Mouse (Mus musculus) frontal cortex, adult (tissue): Measurements from ENCODE around the gene Taco1.
"Not testable (repeated sequence)": the region's sequence is repeated elsewhere in the genome, so short reads cannot be mapped to it uniquely, and the experiment has no call there.

Experiments used
- ATAC-seq: cut with Nextera tagmentation; 2 replicates; pipeline ENCODE4 v1.9.2; 2017; ENCODE audit warnings: mild to moderate bottlenecking, moderate library complexity, mixed read lengths; ENCODE audit not compliant: low TSS enrichment

Gene Taco1

DNA sequence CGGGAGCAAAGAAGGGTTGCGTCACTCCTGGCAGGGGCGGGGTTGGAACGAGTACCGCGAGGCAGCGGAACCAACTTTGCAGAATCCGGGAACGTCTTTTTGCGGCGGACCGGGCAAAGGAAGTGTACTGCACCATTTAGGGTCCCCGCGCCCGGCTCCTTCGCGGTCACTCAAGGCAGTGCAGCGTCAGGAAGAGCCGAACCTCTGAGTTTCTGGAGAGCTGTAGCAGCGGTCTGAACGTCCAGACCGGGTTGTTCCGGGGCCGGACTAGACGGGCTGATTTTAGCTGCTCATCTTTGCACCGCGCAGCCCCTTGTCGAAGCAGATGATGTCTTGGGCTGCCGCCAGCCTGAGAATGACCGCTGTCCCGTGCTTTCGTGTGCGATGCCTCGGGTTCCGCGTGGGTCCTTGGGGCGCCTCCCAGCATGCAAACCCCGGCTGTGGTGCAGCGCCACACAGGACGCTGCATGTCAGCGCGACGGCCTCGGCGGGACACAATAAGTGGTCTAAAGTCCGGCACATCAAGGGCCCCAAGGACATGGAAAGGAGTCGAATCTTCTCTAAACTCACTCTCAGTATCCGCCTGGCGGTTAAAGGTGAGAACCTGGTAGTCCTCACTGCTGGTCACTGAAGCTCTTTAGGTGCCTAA is at the start of gene Taco1:
Taco1 (plus strand) TSS at position 139 of the 649 bp plus-strand sequence.
- peak; percentile 94 for ATAC-seq

DNA sequence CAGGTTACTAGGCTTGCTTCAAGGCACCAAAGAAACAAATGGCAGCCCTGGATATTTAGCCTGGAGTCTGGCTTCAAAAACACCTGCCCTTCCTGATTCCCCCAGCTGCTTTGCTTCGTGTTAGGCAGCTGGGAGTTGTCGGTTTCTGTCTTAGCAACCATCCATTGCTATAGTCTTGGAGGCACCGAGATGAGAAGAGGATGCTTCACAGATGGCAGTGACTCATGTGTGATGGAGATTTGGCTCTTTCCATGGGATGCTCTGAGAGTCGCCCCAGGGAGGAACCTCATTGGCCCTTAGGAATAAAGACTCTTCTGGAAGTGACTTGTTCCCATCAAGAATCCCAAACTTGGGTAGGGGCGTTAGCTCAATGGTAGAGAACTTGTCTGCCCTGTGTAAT is 49.4 kb upstream of the Taco1 start:
- ATAC-seq, result peak; percentile 68

GRCm38 (mm10) chr11:106020051-106020763 is 45.7 kb upstream of the Taco1 start:
- peak; percentile 66 for ATAC-seq

GRCm38 (mm10) chr11:106025774-106026173 is 40.1 kb upstream of the Taco1 start:
- no peak for ATAC-seq

- ATAC-seq, result peak; percentile 80
These were observed 39.3 kb upstream of the Taco1 start for GRCm38 (mm10) chr11:106026465-106027151.

DNA sequence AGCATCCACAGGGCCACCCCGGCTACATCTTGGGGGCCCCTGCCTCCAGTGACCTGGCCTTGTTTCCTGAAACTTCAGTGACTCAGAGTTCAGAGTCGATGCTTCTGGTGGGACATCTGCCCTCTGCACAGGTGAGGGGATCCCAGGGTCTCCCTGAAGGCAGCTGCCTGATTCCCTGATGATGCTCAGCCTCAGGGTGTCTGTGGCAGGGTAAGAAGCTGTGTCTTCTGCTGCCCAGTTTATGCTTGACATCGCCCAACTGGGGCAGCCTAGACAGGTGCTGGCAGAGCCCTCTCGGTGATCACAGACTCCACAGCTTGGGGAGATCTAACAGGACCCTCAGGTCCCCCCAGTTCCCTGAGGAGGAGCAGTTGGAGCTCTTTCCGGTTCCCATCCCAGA is 38.3 kb upstream of the Taco1 start:
- no peak for ATAC-seq

GRCm38 (mm10) chr11:106032074-106032473 is 33.8 kb upstream of the Taco1 start:
- not testable (repeated sequence) for ATAC-seq

DNA sequence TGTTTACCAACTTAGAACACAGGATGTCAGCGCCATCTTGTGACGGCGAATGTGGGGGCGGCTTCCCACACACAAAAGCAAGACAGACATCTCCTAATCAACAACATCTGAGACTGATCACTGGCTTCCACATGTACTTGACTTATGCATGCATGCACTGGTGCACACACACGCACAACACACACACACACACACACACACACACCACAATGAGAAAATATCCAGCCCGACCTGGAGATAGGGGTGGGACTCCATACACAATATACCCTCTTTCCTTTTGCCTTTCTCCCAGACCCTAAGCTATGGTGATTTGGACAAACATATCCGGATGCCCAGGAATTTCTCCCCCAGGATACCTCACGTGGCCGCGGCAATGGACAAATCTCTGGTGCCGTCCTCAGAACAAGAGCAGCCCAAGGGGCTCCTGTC is 32.4 kb upstream of the Taco1 start:
- no peak for ATAC-seq

DNA sequence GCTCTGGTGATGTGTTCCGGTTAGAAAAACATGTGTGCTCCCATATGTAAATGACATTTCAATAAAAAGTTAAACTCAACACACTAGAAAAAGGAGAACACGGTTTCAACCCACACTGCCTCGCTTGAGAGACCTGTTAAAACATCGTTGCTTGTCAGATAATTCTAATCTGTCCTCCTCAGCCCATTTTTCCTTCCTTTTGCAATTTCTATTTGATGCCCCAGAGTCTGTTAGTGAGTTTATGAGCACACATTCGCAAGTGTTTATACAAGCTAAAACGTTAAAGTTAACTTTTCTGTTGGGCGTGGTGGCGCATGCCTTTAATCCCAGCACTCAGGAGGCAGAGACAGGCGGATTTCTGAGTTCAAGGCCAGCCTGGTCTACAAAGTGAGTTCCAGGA is 30.9 kb upstream of the Taco1 start:
- no peak for ATAC-seq

GRCm38 (mm10) chr11:106036548-106037417 is 29.1 kb upstream of the Taco1 start, which contains the start of gene Dcaf7:
Gene Dcaf7 (plus strand): TSS chr11:106036872.
- ATAC-seq, result peak; percentile 96

- ATAC-seq, result peak; percentile 49
These were observed 28.5 kb upstream of the Taco1 start for GRCm38 (mm10) chr11:106037418-106037751.

DNA sequence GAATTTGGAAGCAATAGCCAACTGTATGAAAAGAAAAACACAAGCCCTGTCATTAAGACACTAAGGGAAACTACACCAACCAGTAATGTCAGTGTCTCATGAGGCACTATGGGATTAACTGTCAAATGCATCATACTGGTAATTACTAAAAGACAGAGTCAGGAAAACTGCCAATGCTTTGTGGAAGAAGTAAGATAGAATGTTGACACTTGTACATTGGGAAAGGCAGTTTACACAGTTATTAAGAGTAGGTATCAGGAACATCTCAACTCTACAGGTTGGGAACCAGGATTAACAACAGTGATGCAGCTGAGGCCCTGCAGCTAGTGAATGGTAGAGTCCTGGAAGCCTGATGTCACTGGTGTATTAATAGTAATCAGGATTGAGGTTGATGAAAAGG is 21.5 kb upstream of the Taco1 start:
- ATAC-seq, result no peak

- ATAC-seq, result no peak
These were observed 20.6 kb upstream of the Taco1 start for GRCm38 (mm10) chr11:106045256-106045655.

DNA sequence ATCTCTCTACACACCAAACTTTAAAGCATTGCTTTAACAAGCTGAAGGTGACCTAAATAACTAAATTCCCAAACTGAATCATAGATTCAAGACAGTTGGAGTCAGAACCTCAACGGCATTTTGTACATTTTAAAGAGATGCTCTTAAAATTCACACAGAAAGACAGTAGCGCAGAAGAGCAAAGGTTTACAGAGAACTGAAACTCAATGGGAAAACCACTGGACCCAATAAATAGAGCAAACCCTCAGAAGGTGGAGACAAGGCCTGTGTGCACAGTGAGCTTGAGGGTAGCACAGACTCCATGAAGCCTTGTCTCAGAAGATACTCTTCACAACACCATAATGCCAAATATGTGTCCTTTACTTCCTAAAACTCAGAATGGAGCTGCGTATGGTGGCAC is 20.1 kb upstream of the Taco1 start:
- ATAC-seq, result no peak

GRCm38 (mm10) chr11:106046584-106046983 is 19.3 kb upstream of the Taco1 start:
- ATAC-seq, result no peak

GRCm38 (mm10) chr11:106053921-106054320 is 11.9 kb upstream of the Taco1 start:
- no peak for ATAC-seq

- ATAC-seq, result no peak
These were observed 11.3 kb upstream of the Taco1 start for GRCm38 (mm10) chr11:106054600-106054999.

DNA sequence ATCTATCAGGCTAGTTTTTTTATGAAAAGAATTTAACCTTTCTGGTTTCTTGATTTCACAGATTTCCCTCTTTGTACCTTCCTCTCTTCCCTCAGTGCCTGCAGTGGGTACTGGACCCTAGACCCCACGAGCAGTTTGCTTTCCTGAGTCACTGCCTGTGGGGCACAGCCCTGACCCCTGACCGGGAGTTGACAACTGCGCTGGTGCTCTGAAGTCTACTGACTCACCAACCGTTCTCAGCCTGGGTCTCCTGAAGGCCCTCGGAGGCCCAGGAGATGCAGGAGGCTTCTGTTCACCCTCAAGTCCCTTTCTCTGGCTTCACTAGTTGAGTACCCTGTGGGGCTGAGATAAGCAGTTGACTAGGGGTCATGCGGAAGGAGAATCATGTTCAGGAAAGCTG is 10.5 kb upstream of the Taco1 start:
- no peak for ATAC-seq

DNA sequence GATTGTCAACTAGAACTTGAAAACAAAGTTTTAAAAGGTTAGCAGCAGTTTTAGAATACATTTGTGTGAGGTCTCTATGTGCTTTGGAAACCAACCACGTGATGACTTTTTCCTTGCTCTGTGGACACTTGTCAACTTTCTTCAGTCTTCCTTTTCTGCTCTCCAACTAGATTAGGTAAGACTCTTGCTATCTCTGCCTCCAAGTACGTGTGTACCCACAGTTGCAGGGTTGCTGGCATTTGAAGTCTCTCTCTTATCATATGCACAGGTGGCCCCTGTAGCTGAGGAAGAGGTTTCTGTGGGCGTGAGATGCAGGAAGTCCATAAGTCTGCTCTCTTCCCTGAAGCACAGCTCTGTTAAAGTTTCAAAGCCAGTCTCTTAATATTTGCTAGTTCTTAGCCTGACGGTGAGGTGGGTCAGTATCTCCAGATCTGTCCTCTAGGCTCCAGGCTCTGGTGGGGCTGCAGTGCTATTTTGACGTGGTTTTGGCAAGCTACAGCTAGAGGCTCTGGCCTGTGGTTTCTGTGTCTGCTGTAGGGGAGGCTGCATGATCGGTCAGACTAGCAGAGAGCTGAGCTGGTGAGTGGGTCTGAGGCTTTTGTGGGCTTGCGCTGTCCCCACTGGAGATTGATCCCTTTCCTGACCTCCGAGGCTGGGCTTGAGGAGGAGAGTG is 8.9 kb upstream of the Taco1 start:
- ATAC-seq, result no peak

DNA sequence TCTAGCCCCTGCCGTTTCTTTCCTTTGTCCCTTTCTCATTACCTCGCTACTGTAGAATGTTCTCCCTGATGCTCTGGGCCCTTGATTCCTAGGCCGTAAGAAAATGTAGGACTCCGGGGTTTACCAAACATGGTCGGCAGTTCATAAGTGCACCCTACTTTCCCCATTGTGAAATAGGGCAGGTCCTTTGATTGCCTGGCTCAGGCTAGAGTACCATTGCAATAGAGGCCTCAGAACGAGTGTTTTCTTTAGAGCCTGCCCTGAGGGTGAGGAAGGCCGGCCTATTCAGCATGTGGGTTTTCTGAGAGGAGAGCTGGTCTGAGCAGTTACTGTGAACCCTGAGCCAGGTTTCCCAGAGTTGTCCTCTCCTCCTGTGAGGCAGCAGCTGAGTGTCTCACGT is 7.8 kb upstream of the Taco1 start:
- ATAC-seq, result no peak

DNA sequence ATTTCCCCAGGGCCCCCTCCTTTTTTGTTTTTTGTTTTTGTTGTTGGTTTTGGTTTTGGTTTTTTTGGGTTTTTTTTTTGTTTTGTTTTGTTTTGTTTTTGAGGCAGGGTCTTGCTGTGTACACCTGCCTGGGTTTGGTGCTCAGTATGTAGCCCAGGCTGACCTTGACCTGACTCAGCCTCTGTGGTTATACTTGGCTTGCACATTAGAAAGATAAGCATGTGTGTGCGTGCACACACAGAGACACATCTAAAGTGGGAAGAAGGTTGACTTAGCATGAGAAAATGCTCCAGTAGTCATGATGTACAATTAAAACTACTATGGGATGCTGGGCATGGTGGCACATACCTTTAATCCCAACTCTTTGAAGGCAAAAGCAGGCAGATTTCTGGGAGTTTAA is 5.3 kb upstream of the Taco1 start:
- ATAC-seq, result no peak
